Mouse (Mus musculus) liver, postnatal 0 days (tissue): ENCODE measurements around the gene Slc2a3. TPM values are rescaled to one million over a fixed set of nuclear protein-coding genes. Genes with fewer than 3 reads are reported as not detected.
"Not testable (repeated sequence)": the region's sequence is repeated elsewhere in the genome, so short reads cannot be mapped to it uniquely, and the experiment has no call there.

Source experiments
- ATAC-seq: fragments of 200-750 bp; cut with Nextera tagmentation; 2 replicates; pipeline ENCODE4 v1.8.0; 2017; ENCODE audit warnings: mild to moderate bottlenecking, moderate library complexity
- DNase-seq: peaks from one replicate; pipeline ENCODE4 v3.0.0-alpha.2; 2016
- H3K27ac ChIP-seq: fragments of 300-500 bp; sonication (generic); 2 replicates; pipeline ENCODE4 v1.5.1; 2014; ENCODE audit warnings: antibody characterized with exemption, moderate library complexity, mild to moderate bottlenecking, low read depth
- H3K27me3 ChIP-seq: fragments of 300-500 bp; sonication (generic); 2 replicates; pipeline ENCODE4 v1.6.1; 2014; ENCODE audit warnings: low read length, control low read depth, mixed read lengths; ENCODE audit not compliant: insufficient read depth
- H3K36me3 ChIP-seq: fragments of 300-500 bp; sonication (generic); replicated peaks from 2 replicates; pipeline ENCODE4 v1.6.1; 2014; ENCODE audit warnings: mild to moderate bottlenecking, control low read depth, low read length, moderate library complexity, mixed read lengths; ENCODE audit not compliant: insufficient read depth
- H3K4me1 ChIP-seq: fragments of 300-500 bp; sonication (generic); 2 replicates; pipeline ENCODE4 v1.6.1; 2014; ENCODE audit warnings: antibody characterized with exemption, mild to moderate bottlenecking, control low read depth; ENCODE audit not compliant: insufficient read depth
- H3K4me2 ChIP-seq: fragments of 300-500 bp; sonication (generic); 2 replicates; pipeline ENCODE4 v1.6.1; 2014; ENCODE audit warnings: low read depth, mild to moderate bottlenecking, low read length, moderate library complexity, mixed read lengths
- H3K4me3 ChIP-seq: fragments of 300-500 bp; sonication (generic); 2 replicates; pipeline ENCODE4 v1.5.1; 2014; ENCODE audit warnings: low read depth, low read length
- H3K9ac ChIP-seq: fragments of 300-500 bp; sonication (generic); replicated peaks from 2 replicates; pipeline ENCODE4 v1.6.1; 2014; ENCODE audit warnings: mild to moderate bottlenecking, moderate library complexity
- H3K9me3 ChIP-seq: fragments of 300-500 bp; sonication (generic); 2 replicates; pipeline ENCODE4 v1.6.1; 2016; ENCODE audit warnings: mild to moderate bottlenecking, control low read depth, low read length, mixed read lengths
- CTCF ChIP-seq: sonication (generic); IDR thresholded peaks from 2 replicates; pipeline ENCODE4 v1.5.1; 2016; ENCODE audit warnings: antibody characterized with exemption, low read depth
- EP300 ChIP-seq: IDR thresholded peaks from 2 replicates; pipeline ENCODE4 v1.6.1; 2016; ENCODE audit warnings: antibody characterized with exemption, low read depth, mild to moderate bottlenecking
- WGBS: fragments of 180-500 bp; shearing (Covaris S2); extraction: QIAGEN DNeasy Blood & Tissue Kit; methylation state at CpG from one replicate; pipeline ENCODE4 v1.1.7; 2014; ENCODE audit not compliant: insufficient replicate concordance; 5-methylcytosine and 5-hydroxymethylcytosine counted together
- polyA plus RNA-seq: library from polyadenylated mRNA; unstranded; fragments of >200 nt; fragmentation: Nextera tagmentation; extraction: Ambion mirVana; gene quantifications from 2 replicates; pipeline ENCODE4 v1.2.1, GENCODE M21; 2015

Slc2a3 gene
- polyA plus RNA-seq, 1 experiment from 2014 or later, result 8.5 TPM

- DNase-seq (no peak), ATAC-seq (no peak)
- Histone ChIP-seq H3K9ac (no peak overlapping the region), H3K9me3 (no peaks in the 10 kb centered on the region), H3K36me3 (no peaks in the 10 kb centered on the region), H3K27ac (no peak overlapping the region), H3K27me3 (no peaks in the 10 kb centered on the region), H3K4me1 (no peaks in the 10 kb centered on the region), H3K4me3 (no peak overlapping the region), H3K4me2 (no peak overlapping the region)
- 75% methylated on average over 1 of the region's 1 CpGs for WGBS
- TF ChIP-seq EP300 (no peak), CTCF (no peak)
Measured at GRCm38 (mm10) chr6:122774345-122774744, 27.1 kb downstream of the Slc2a3 start.

GRCm38 (mm10) chr6:122772701-122773100 is 28.7 kb downstream of the Slc2a3 start:
- DNase-seq (no peak), ATAC-seq (no peak)
- no peaks in the 10 kb centered on the region for H3K9me3 ChIP-seq

GRCm38 (mm10) chr6:122770760-122771315 is 30.6 kb downstream of the Slc2a3 start:
- no peak overlapping the region for H3K9ac ChIP-seq
- WGBS, result 86% methylated on average over 11 of the region's 11 CpGs
- no peaks in the 10 kb centered on the region for H3K9me3 ChIP-seq
- H3K27ac ChIP-seq, result no peak overlapping the region
- 0 out of 2 replicates have a peak, but pooled peaks cover 3% of the 10 kb centered on the region for H3K27me3 ChIP-seq
- ATAC-seq (no peak), DNase-seq (no peak)
- TF ChIP-seq EP300, result no peak
- TF ChIP-seq CTCF, result no peak
- no peak overlapping the region for H3K4me3 ChIP-seq
- no peaks in the 10 kb centered on the region for H3K4me1 ChIP-seq
- H3K4me2 ChIP-seq, result no peak overlapping the region
- no peaks in the 10 kb centered on the region for H3K36me3 ChIP-seq

More at GRCm38 (mm10) chr6:122772701-122773100, 28.7 kb downstream of the Slc2a3 start:
- no peaks in the 10 kb centered on the region for H3K36me3 ChIP-seq
- H3K4me3 ChIP-seq, result no peak overlapping the region
- H3K4me2 ChIP-seq, result no peak overlapping the region
- no peaks in the 10 kb centered on the region for H3K4me1 ChIP-seq
- 54% methylated on average over 6 of the region's 6 CpGs for WGBS
- no peak overlapping the region for H3K27ac ChIP-seq
- H3K9ac ChIP-seq, result no peak overlapping the region
- no peaks in the 10 kb centered on the region for H3K27me3 ChIP-seq
- no peak for TF ChIP-seq CTCF
- TF ChIP-seq EP300, result no peak

GRCm38 (mm10) chr6:122769771-122770759 is 31.4 kb downstream of the Slc2a3 start:
- H3K9me3 ChIP-seq, result no peaks in the 10 kb centered on the region
- no peak overlapping the region for H3K4me2 ChIP-seq
- H3K9ac ChIP-seq, result no peak overlapping the region
- ATAC-seq (no peak), DNase-seq (no peak)
- H3K4me3 ChIP-seq, result no peak overlapping the region
- 73% methylated on average over 10 of the region's 10 CpGs for WGBS
- H3K27me3 ChIP-seq, result 0 out of 2 replicates have a peak, but pooled peaks cover 3% of the 10 kb centered on the region
- no peak overlapping the region for H3K27ac ChIP-seq
- no peak for TF ChIP-seq CTCF
- TF ChIP-seq EP300, result no peak
- H3K4me1 ChIP-seq, result peaks cover 3% of the 10 kb centered on the region
- H3K36me3 ChIP-seq, result no peaks in the 10 kb centered on the region

- peaks cover 12% of the 10 kb centered on the region; the same call in 1 of the 2 replicates for H3K27me3 ChIP-seq
- no peaks in the 10 kb centered on the region for H3K36me3 ChIP-seq
- 75% methylated on average over 5 of the region's 5 CpGs for WGBS
- H3K4me1 ChIP-seq, result peaks cover 21% of the 10 kb centered on the region
- ATAC-seq (no peak), DNase-seq (no peak)
- H3K9me3 ChIP-seq, result no peaks in the 10 kb centered on the region
- H3K4me3 ChIP-seq, result no peak overlapping the region
- TF ChIP-seq EP300 (no peak), CTCF (no peak)
- H3K4me2 ChIP-seq, result no peak overlapping the region
- no peak overlapping the region for H3K27ac ChIP-seq
- no peak overlapping the region for H3K9ac ChIP-seq
Measured at GRCm38 (mm10) chr6:122768256-122768655, 33.2 kb downstream of the Slc2a3 start.

- H3K9ac ChIP-seq, H3K36me3 ChIP-seq, H3K27ac ChIP-seq, H3K4me3 ChIP-seq, DNase-seq, H3K4me2 ChIP-seq, H3K9me3 ChIP-seq, ATAC-seq: not testable (repeated sequence)
- WGBS, result 41% methylated on average over 3 of the region's 3 CpGs
- peaks cover 29% of the 10 kb centered on the region for H3K4me1 ChIP-seq
- peaks cover 12% of the 10 kb centered on the region; the same call in 1 of the 2 replicates for H3K27me3 ChIP-seq
Measured at GRCm38 (mm10) chr6:122767012-122767411, 34.4 kb downstream of the Slc2a3 start.
